Mouse (Mus musculus) bone marrow macrophage, adult 2 months (primary cell): ENCODE measurements around the gene Fbxo44.

ENCODE experiments used
- CTCF ChIP-seq: IDR thresholded peaks from 2 replicates; pipeline ENCODE4 v1.5.1; 2012; ENCODE audit warnings: low read depth, mild to moderate bottlenecking, low read length, moderate library complexity
- POLR2A ChIP-seq: IDR thresholded peaks from 2 replicates; pipeline ENCODE4 v1.6.1; 2012; ENCODE audit warnings: mild to moderate bottlenecking, low read depth, low read length, borderline replicate concordance

DNA sequence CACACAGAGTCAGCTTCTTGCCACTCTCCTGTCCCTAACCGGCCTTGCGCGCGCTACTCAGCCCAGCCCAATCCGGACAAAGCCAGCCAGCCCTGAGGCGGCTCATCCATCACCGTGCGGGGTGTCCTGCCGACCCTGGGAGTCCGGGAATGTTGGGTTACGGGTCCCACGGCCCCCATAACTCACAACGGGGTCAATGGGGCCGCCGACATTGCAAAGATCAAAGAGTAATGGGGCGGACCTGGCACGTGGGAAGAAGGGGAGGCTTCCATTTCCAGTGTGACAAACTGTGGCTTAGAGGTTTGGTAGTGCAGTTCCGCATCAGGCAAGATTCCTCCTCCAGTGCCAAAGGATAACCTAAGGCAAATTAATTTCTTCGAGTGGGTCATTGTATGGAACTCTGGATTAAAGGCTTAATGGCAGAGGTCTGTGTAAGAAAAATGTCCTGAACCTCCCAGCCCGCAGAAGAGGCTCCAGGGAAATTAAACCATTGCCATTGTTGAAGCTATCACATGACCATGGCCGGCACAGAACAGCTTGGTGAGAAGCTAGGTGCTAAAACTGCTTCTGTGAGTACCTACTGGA, 28.7 kb downstream of the Fbxo44 start:
- TF ChIP-seq POLR2A: no peak
- TF ChIP-seq CTCF: no peak
